Mouse (Mus musculus) spleen, adult 12 weeks (tissue): ENCODE data around the gene 4932438H23Rik.
A peak's percentile ranks its signal among the peaks of the same experiment; 100 is the strongest.
"Not testable (repeated sequence)": the region's sequence is repeated elsewhere in the genome, so short reads cannot be mapped to it uniquely, and the experiment has no call there.

Source experiments
- DNase-seq: peaks from one replicate; pipeline ENCODE4 v3.0.0; 2022; ENCODE audit warnings: low spot score

The 4932438H23Rik gene

DNA sequence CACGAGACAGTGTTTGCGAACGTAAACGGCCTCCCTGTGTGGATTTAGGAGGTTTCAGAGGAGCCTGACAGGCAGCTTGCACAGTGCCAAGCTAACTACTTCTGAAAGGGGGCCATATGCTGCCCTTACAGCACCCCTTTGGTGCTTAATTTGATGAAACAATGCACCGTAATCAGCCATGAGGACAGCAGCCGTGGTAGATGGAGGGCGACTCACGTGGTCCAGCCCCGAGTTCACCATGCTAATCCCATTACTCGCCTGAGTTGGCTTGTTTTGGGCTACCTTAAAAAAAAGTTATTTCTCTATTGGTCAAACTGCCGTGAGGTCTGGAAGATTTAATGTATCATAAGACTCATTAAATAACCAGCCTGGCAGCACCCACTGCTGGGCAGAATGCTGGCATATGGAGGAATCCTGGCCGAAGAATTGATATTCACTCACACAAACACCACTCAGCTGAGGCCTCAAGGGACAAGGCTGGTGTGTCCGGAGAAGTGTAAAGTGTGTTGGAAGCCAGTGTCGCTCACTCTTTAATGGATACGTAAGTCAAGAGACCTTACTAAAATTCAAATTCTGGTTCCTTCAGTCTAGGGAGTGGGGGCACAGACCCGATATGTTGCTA lies 4.6 kb upstream of the 4932438H23Rik start:
- no peak for DNase-seq

DNA sequence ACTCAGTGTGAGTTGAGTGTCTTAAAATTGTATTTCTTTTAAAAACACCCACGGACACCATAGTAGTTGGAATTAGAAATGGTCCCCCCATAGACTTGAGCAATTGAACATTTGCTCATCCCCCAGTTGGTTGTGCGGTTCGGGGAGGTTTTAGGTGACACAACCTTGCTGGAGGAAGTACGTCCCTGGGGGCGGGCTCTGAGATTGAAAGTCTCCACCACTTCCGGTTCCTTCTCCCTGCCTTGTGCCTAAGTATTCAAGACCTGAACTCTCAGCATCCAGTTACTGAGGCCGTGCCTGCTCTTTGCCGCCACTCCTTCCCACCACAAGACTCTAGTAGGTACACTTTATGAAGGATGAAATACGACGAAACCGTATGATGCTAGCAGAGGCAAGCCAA lies 2.9 kb upstream of the 4932438H23Rik start:
- DNase-seq = no peak

GRCm38 (mm10) chr16:91096984-91097506 lies 2.1 kb upstream of the 4932438H23Rik start:
- DNase-seq = no peak

DNA sequence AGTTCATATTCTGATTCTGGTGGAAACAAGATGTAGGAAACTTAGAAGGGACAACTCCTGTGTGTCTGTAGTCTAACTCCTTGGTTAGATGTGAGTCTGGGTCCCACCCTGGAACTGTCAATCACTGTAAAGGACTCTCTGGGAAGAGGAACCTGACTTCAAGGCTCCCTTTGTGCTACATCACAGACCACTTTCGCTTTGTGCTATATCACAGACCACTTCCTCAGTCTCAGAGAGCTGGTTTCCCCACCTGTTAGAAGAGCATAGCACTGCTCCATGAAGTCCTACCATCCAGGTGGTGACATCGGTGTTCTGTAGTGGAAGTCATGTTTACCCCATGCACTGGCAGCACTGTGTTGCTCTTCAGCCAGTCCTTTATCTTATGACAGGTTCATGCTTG lies 1.1 kb upstream of the 4932438H23Rik start:
- no peak for DNase-seq

DNA sequence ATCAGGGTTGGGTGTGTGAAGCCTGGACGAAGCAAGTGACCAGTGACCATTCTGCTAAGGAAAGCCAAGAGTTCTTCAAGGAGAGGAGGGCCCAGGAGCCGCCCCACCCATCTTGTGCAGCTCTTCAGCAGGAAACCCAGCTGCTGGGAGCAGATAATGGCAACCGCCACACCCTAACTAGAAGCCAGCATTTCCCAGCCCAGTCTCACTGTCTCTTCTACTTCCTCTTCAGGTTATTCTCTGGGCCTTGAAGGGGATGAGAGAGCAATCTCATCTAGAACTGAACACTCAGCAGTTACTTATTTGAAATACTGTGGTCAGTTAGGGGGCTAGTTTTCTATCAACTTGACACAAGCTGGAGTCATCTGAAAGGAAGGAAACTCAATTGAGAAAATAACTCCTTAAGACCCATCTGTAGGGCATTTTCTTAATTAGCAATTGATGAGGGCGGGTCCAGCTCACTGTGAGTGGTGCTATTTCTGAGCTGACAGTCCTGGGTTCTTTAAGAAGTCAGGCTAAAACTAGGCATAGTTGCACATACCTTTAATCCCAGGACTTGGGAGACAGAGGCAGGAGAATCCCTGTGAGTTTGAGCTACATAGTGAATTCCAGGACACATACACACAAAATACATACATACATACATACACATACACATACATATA lies 8.1 kb downstream of the 4932438H23Rik start:
- peak; percentile 71 for DNase-seq

GRCm38 (mm10) chr16:91085239-91085825 lies 9.6 kb downstream of the 4932438H23Rik start:
- DNase-seq = no peak

- DNase-seq = no peak
These were observed 10.3 kb downstream of the 4932438H23Rik start for GRCm38 (mm10) chr16:91084307-91085238.

DNA sequence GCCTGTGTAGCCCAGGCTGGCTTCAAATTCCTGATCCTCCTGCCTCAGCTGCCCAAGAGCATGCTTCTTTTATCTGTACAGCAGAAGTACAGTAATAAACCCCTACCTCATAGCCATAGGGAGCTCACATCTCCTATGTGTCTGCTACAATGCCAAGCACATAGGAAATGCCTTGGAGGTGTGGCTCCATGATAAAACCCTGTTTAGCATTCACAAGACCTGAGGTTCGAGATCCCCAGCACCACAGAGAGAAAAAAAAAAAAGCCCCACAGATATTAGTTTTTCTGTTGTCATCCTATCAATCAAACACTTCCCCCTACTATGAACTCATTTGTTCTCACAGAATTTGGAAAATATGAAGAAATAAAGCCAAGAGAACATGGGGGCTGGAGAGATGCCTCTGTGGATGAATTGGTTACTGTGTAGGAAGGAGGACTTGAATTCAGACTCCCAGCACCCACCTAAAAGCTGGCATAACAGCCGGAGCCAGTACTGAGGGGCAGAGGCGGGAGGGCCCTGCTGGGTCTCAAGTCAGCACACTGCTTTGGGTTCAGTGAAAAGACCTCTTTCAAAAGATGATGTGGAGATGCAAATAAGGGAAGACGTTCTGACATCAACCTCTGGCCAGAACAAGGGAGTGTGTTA lies 11.8 kb downstream of the 4932438H23Rik start:
- no peak for DNase-seq

DNA sequence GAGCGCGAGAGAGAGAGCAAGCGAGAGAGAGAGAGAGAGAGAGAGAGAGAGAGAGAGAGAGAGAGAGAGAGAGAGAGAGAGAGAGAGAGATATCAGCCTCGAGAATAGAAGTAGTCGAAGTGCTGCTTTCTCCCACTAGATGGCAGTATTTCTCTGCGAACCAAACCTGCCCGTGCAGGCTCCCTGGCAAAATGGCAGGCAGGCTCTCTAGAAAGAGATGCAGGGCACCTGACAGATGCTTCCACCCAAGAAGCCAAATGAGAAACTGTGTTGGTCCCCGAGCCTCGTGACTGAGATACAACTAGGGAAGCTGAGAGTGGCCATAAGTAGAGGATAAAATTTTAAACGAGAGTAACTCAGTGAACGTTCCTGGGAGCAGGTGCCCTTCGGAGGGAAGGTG lies 13.4 kb downstream of the 4932438H23Rik start:
- peak; percentile 56 for DNase-seq

DNA sequence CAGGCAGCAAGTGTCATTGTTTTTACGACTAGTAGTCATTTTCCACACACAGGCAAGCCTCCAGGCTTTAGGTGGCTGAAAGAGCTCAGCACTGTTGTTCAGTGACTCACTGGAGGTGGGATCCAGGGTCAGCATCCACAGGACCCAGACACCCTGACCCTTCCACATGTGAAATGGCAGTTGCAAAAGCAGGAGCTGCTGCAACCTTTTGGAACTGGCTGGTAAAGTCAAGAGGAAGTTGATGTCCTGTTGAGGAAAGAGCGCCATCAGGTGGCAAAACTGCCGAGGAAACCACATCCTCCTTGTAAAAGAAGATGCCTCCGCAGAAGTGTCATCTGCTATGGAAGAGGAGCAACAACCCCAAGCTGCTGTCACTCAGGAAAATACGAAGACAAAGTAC lies 18.7 kb downstream of the 4932438H23Rik start:
- DNase-seq = no peak

- DNase-seq = not testable (repeated sequence)
These were observed 19.5 kb downstream of the 4932438H23Rik start for GRCm38 (mm10) chr16:91075423-91075822.

GRCm38 (mm10) chr16:91073163-91073892 lies 21.6 kb downstream of the 4932438H23Rik start:
- peak; percentile 69 for DNase-seq

- DNase-seq = no peak
These were observed 22.7 kb downstream of the 4932438H23Rik start for GRCm38 (mm10) chr16:91072256-91072655.

GRCm38 (mm10) chr16:91068969-91069368 lies 26.0 kb downstream of the 4932438H23Rik start:
- DNase-seq = no peak

GRCm38 (mm10) chr16:91067122-91067521 lies 27.8 kb downstream of the 4932438H23Rik start:
- DNase-seq = no peak

- DNase-seq = no peak
These were observed 30.1 kb downstream of the 4932438H23Rik start for GRCm38 (mm10) chr16:91064583-91065365.

DNA sequence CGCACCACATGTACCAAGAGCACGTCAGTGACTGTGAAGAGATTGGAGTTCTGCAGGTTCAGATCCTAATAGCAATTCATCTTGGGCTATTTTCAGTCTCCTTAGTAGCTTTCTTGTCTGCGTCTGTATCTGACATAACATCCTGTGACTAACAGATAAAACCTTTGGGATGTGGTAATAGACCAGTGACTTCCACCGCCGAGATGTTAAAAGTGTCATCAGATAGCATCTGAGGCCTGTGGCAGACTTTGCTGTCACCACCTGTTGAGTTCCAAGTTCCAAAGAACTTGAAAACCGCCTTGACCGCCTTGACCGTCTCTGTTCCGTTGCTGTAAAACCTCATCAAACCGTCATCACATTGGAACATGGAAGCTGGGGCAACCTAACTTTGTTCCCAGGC lies 31.1 kb downstream of the 4932438H23Rik start:
- no peak for DNase-seq

GRCm38 (mm10) chr16:91061531-91062318 lies 33.2 kb downstream of the 4932438H23Rik start:
- no peak for DNase-seq

GRCm38 (mm10) chr16:91057741-91058140 lies 37.2 kb downstream of the 4932438H23Rik start:
- DNase-seq = no peak
